Mouse (Mus musculus) midbrain, embryonic 15.5 days (tissue): ENCODE results near the gene Asxl1. TPM values are rescaled to one million over a fixed set of nuclear protein-coding genes. Genes with fewer than 3 reads are reported as not detected.
"Not testable (repeated sequence)": the region's sequence is repeated elsewhere in the genome, so short reads cannot be mapped to it uniquely, and the experiment has no call there.

ENCODE experiments used
- ATAC-seq: fragments of 200-750 bp; cut with Nextera tagmentation; replicated peaks from 2 replicates; pipeline ENCODE4 v1.8.0; 2017; ENCODE audit warnings: moderate TSS enrichment
- H3K27ac ChIP-seq: fragments of 300-500 bp; sonication (generic); 2 replicates; pipeline ENCODE4 v1.5.1; 2015; ENCODE audit warnings: mild to moderate bottlenecking, inconsistent platforms
- H3K27me3 ChIP-seq: fragments of 300-500 bp; sonication (generic); replicated peaks from 2 replicates; pipeline ENCODE4 v1.6.1; 2015; ENCODE audit warnings: inconsistent platforms
- H3K36me3 ChIP-seq: fragments of 300-500 bp; sonication (generic); replicated peaks from 2 replicates; pipeline ENCODE4 v1.6.1; 2015; ENCODE audit warnings: inconsistent platforms
- H3K4me1 ChIP-seq: fragments of 300-500 bp; sonication (generic); 2 replicates; pipeline ENCODE4 v1.6.1; 2015; ENCODE audit warnings: inconsistent platforms
- H3K4me2 ChIP-seq: fragments of 300-500 bp; sonication (generic); 2 replicates; pipeline ENCODE4 v1.6.1; 2015; ENCODE audit warnings: inconsistent platforms, mild to moderate bottlenecking, moderate library complexity
- H3K4me3 ChIP-seq: fragments of 300-500 bp; sonication (generic); 2 replicates; pipeline ENCODE4 v1.5.1; 2015; ENCODE audit warnings: mild to moderate bottlenecking, inconsistent platforms
- H3K9ac ChIP-seq: fragments of 300-500 bp; sonication (generic); 2 replicates; pipeline ENCODE4 v1.6.1; 2015; ENCODE audit warnings: mild to moderate bottlenecking, inconsistent platforms
- H3K9me3 ChIP-seq: fragments of 300-500 bp; sonication (generic); 2 replicates; pipeline ENCODE4 v1.6.1; 2016; ENCODE audit warnings: inconsistent platforms
- WGBS: fragments of 180-500 bp; shearing (Covaris S2); methylation state at CpG from one replicate; pipeline ENCODE4 v1.1.7; 2015; ENCODE audit warnings: mixed read lengths; 5-methylcytosine and 5-hydroxymethylcytosine counted together
- polyA plus RNA-seq: library from polyadenylated mRNA; unstranded; fragments of >200 nt; fragmentation: Nextera tagmentation; extraction: Ambion mirVana; gene quantifications from 2 replicates; pipeline ENCODE4 v1.2.1, GENCODE M21; 2015

Gene Asxl1
- polyA plus RNA-seq, 1 experiment from 2014 or later: 14.9 TPM

- Histone ChIP-seq H3K9me3 (no peaks in the 10 kb centered on the region), H3K9ac (peak overlapping the region; percentile 78; the same call in 1 of the 2 replicates), H3K27me3 (no peaks in the 10 kb centered on the region), H3K4me3 (peak overlapping the region; percentile 70), H3K4me1 (peaks cover 48% of the 10 kb centered on the region), H3K4me2 (peak overlapping the region; percentile 79), H3K36me3 (no peaks in the 10 kb centered on the region), H3K27ac (peak overlapping the region; percentile 95)
- 10% methylated on average over 9 of the region's 9 CpGs for WGBS
- no peak for ATAC-seq
Measured at GRCm38 (mm10) chr2:153347183-153347781, 1.7 kb downstream of the Asxl1 start.

- no peak overlapping the region for H3K9ac ChIP-seq
- 59% methylated on average over 6 of the region's 6 CpGs for WGBS
- no peaks in the 10 kb centered on the region for H3K27me3 ChIP-seq
- H3K4me2 ChIP-seq: peak overlapping the region; percentile 79
- ATAC-seq: no peak
- 0 out of 2 replicates have a peak, but pooled peaks cover 2% of the 10 kb centered on the region for H3K36me3 ChIP-seq
- H3K9me3 ChIP-seq: no peaks in the 10 kb centered on the region
- peak overlapping the region; percentile 70; the same call in 1 of the 2 replicates for H3K4me3 ChIP-seq
- H3K4me1 ChIP-seq: peaks cover 48% of the 10 kb centered on the region
- H3K27ac ChIP-seq: no peak overlapping the region
Measured at GRCm38 (mm10) chr2:153348100-153348831, 2.6 kb downstream of the Asxl1 start.

- Histone ChIP-seq H3K27ac (no peak overlapping the region), H3K9me3 (no peaks in the 10 kb centered on the region), H3K4me3 (no peak overlapping the region), H3K4me2 (no peak overlapping the region), H3K4me1 (peaks cover 39% of the 10 kb centered on the region), H3K9ac (no peak overlapping the region), H3K36me3 (peaks cover 7% of the 10 kb centered on the region), H3K27me3 (no peaks in the 10 kb centered on the region)
- WGBS: 58% methylated on average over 6 of the region's 6 CpGs
- ATAC-seq: no peak
Measured at GRCm38 (mm10) chr2:153350552-153351181, 5.0 kb downstream of the Asxl1 start.

GRCm38 (mm10) chr2:153354648-153355047, 9.0 kb downstream of the Asxl1 start:
- no peak for ATAC-seq
- WGBS: 88% methylated on average over 2 of the region's 2 CpGs
- no peaks in the 10 kb centered on the region for H3K27me3 ChIP-seq
- H3K27ac ChIP-seq: no peak overlapping the region
- peaks cover 18% of the 10 kb centered on the region for H3K4me1 ChIP-seq
- H3K4me3 ChIP-seq: no peak overlapping the region
- no peak overlapping the region for H3K9ac ChIP-seq
- H3K9me3 ChIP-seq: no peaks in the 10 kb centered on the region
- H3K36me3 ChIP-seq: peaks cover 23% of the 10 kb centered on the region
- H3K4me2 ChIP-seq: no peak overlapping the region

GRCm38 (mm10) chr2:153356784-153357183, 11.2 kb downstream of the Asxl1 start:
- whole genome bisulfite sequencing: 96% methylated on average over 4 of the region's 4 CpGs
- Histone ChIP-seq H3K36me3 (peaks cover 23% of the 10 kb centered on the region), H3K4me3 (no peak overlapping the region), H3K9ac (no peak overlapping the region), H3K4me1 (no peaks in the 10 kb centered on the region), H3K27me3 (no peaks in the 10 kb centered on the region), H3K4me2 (no peak overlapping the region), H3K27ac (no peak overlapping the region), H3K9me3 (no peaks in the 10 kb centered on the region)
- no peak for ATAC-seq

- Histone ChIP-seq H3K36me3 (peaks cover 21% of the 10 kb centered on the region), H3K4me1 (no peaks in the 10 kb centered on the region), H3K9me3 (no peaks in the 10 kb centered on the region), H3K4me3 (no peak overlapping the region), H3K4me2 (no peak overlapping the region), H3K27me3 (no peaks in the 10 kb centered on the region), H3K27ac (no peak overlapping the region), H3K9ac (no peak overlapping the region)
- no peak for ATAC-seq
- 94% methylated on average over 1 of the region's 1 CpGs for WGBS
Measured at GRCm38 (mm10) chr2:153361101-153361710, 15.6 kb downstream of the Asxl1 start.

GRCm38 (mm10) chr2:153364531-153364930, 18.9 kb downstream of the Asxl1 start:
- not testable (repeated sequence) for H3K4me1 ChIP-seq, ATAC-seq, H3K4me2 ChIP-seq, H3K9me3 ChIP-seq, H3K9ac ChIP-seq, H3K27me3 ChIP-seq, H3K4me3 ChIP-seq, H3K27ac ChIP-seq
- peaks cover 26% of the 10 kb centered on the region; the same call in 1 of the 2 replicates for H3K36me3 ChIP-seq
- WGBS: 95% methylated on average over 14 of the region's 14 CpGs

GRCm38 (mm10) chr2:153370871-153371270, 25.2 kb downstream of the Asxl1 start:
- Histone ChIP-seq H3K4me3 (no peak overlapping the region), H3K27me3 (no peaks in the 10 kb centered on the region), H3K27ac (no peak overlapping the region), H3K9ac (no peak overlapping the region), H3K36me3 (peaks cover 22% of the 10 kb centered on the region; the same call in 1 of the 2 replicates), H3K9me3 (no peaks in the 10 kb centered on the region), H3K4me2 (no peak overlapping the region), H3K4me1 (no peaks in the 10 kb centered on the region)
- ATAC-seq: no peak

GRCm38 (mm10) chr2:153375380-153375779, 29.8 kb downstream of the Asxl1 start:
- Histone ChIP-seq H3K36me3 (no peaks in the 10 kb centered on the region), H3K27me3 (no peaks in the 10 kb centered on the region), H3K9me3 (no peaks in the 10 kb centered on the region), H3K4me3 (no peak overlapping the region), H3K9ac (no peak overlapping the region), H3K27ac (no peak overlapping the region), H3K4me1 (no peaks in the 10 kb centered on the region), H3K4me2 (no peak overlapping the region)
- ATAC-seq: no peak
- WGBS: 80% methylated on average over 2 of the region's 2 CpGs

- H3K4me2 ChIP-seq: no peak overlapping the region
- no peaks in the 10 kb centered on the region for H3K4me1 ChIP-seq
- no peaks in the 10 kb centered on the region for H3K36me3 ChIP-seq
- no peak for ATAC-seq
- WGBS: 95% methylated on average over 1 of the region's 1 CpGs
- H3K9ac ChIP-seq: no peak overlapping the region
- no peaks in the 10 kb centered on the region for H3K27me3 ChIP-seq
- H3K9me3 ChIP-seq: no peaks in the 10 kb centered on the region
- H3K27ac ChIP-seq: no peak overlapping the region
- H3K4me3 ChIP-seq: no peak overlapping the region
Measured at GRCm38 (mm10) chr2:153380479-153380878, 34.9 kb downstream of the Asxl1 start.

GRCm38 (mm10) chr2:153389831-153390230, 44.2 kb downstream of the Asxl1 start:
- Histone ChIP-seq H3K9me3 (no peaks in the 10 kb centered on the region), H3K9ac (no peak overlapping the region), H3K27ac (no peak overlapping the region), H3K36me3 (peaks cover 34% of the 10 kb centered on the region), H3K4me2 (no peak overlapping the region), H3K27me3 (no peaks in the 10 kb centered on the region), H3K4me1 (no peaks in the 10 kb centered on the region), H3K4me3 (no peak overlapping the region)
- no peak for ATAC-seq
- 93% methylated on average over 2 of the region's 2 CpGs for WGBS

GRCm38 (mm10) chr2:153393045-153393444, 47.4 kb downstream of the Asxl1 start:
- WGBS: 93% methylated on average over 10 of the region's 10 CpGs
- no peak overlapping the region for H3K9ac ChIP-seq

More at GRCm38 (mm10) chr2:153393045-153393444, 47.4 kb downstream of the Asxl1 start:
- no peaks in the 10 kb centered on the region for H3K4me1 ChIP-seq
- no peaks in the 10 kb centered on the region for H3K27me3 ChIP-seq
- H3K36me3 ChIP-seq: peaks cover 64% of the 10 kb centered on the region
- H3K4me3 ChIP-seq: no peak overlapping the region
- H3K4me2 ChIP-seq: no peak overlapping the region
- no peak overlapping the region for H3K27ac ChIP-seq
- no peaks in the 10 kb centered on the region for H3K9me3 ChIP-seq
- ATAC-seq: no peak
